Mouse (Mus musculus) heart, embryonic 16.5 days (tissue): ENCODE data around the gene Enpp7. TPM values are rescaled to one million over a fixed set of nuclear protein-coding genes. Genes with fewer than 3 reads are reported as not detected.

Experiments used
- ATAC-seq: fragments of 200-750 bp; cut with Nextera tagmentation; replicated peaks from 2 replicates; pipeline ENCODE4 v1.8.0; 2017; ENCODE audit warnings: moderate number of reproducible peaks; ENCODE audit not compliant: insufficient read depth, low FRiP score; ENCODE audit errors: extremely low read depth
- H3K27ac ChIP-seq: fragments of 300-500 bp; sonication (generic); 2 replicates; pipeline ENCODE4 v1.5.1; 2014; ENCODE audit warnings: mild to moderate bottlenecking, low read length, control low read depth, moderate library complexity
- H3K27me3 ChIP-seq: fragments of 300-500 bp; sonication (generic); 2 replicates; pipeline ENCODE4 v1.6.1; 2014; ENCODE audit warnings: low read length, mixed read lengths; ENCODE audit not compliant: control insufficient read depth, insufficient read depth
- H3K36me3 ChIP-seq: fragments of 300-500 bp; sonication (generic); 2 replicates; pipeline ENCODE4 v1.6.1; 2014; ENCODE audit not compliant: control insufficient read depth, insufficient read depth
- H3K4me1 ChIP-seq: fragments of 300-500 bp; sonication (generic); 2 replicates; pipeline ENCODE4 v1.6.1; 2014; ENCODE audit warnings: low read length, mixed read lengths; ENCODE audit not compliant: control insufficient read depth, insufficient read depth
- H3K4me2 ChIP-seq: fragments of 300-500 bp; sonication (generic); 2 replicates; pipeline ENCODE4 v1.6.1; 2014; ENCODE audit warnings: low read depth, mild to moderate bottlenecking, control low read depth, low read length
- H3K4me3 ChIP-seq: fragments of 300-500 bp; sonication (generic); 2 replicates; pipeline ENCODE4 v1.5.1; 2014; ENCODE audit warnings: mild to moderate bottlenecking, control low read depth, low read length
- H3K9ac ChIP-seq: fragments of 300-500 bp; sonication (generic); 2 replicates; pipeline ENCODE4 v1.6.1; 2014; ENCODE audit warnings: low read length, control low read depth
- H3K9me3 ChIP-seq: fragments of 300-500 bp; sonication (generic); replicated peaks from 2 replicates; pipeline ENCODE4 v1.6.1; 2016; ENCODE audit warnings: low read length; ENCODE audit not compliant: control insufficient read depth
- WGBS: fragments of 180-500 bp; shearing (Covaris S2); extraction: QIAGEN DNeasy Blood & Tissue Kit; methylation state at CpG from one replicate; pipeline ENCODE4 v1.1.7; 2014; 5-methylcytosine and 5-hydroxymethylcytosine counted together
- polyA plus RNA-seq: library from polyadenylated mRNA; unstranded; fragments of >200 nt; fragmentation: Nextera tagmentation; extraction: Ambion mirVana; gene quantifications from 2 replicates; pipeline ENCODE4 v1.2.1, GENCODE M21; 2015

The Enpp7 gene
- polyA plus RNA-seq, 1 experiment from 2014 or later: 0.12 TPM

GRCm38 (mm10) chr11:118963926-118964325 lies 24.1 kb upstream of the Enpp7 start:
- Histone ChIP-seq H3K9ac (no peak overlapping the region), H3K27me3 (peaks cover 23% of the 10 kb centered on the region), H3K27ac (no peak overlapping the region), H3K4me3 (no peak overlapping the region), H3K4me1 (no peaks in the 10 kb centered on the region), H3K36me3 (no peaks in the 10 kb centered on the region), H3K9me3 (no peaks in the 10 kb centered on the region), H3K4me2 (no peak overlapping the region)
- 82% methylated on average over 5 of the region's 5 CpGs for WGBS
- no peak for ATAC-seq

GRCm38 (mm10) chr11:118965078-118965477 lies 22.9 kb upstream of the Enpp7 start:
- no peak for ATAC-seq
- no peaks in the 10 kb centered on the region for H3K4me1 ChIP-seq

GRCm38 (mm10) chr11:118971470-118972034 lies 16.4 kb upstream of the Enpp7 start:
- H3K27ac ChIP-seq: no peak overlapping the region
- H3K27me3 ChIP-seq: peaks cover 33% of the 10 kb centered on the region
- no peaks in the 10 kb centered on the region for H3K9me3 ChIP-seq
- no peak overlapping the region for H3K4me3 ChIP-seq
- no peak for ATAC-seq
- 33% methylated on average over 20 of the region's 20 CpGs for WGBS
- H3K9ac ChIP-seq: no peak overlapping the region
- H3K36me3 ChIP-seq: no peaks in the 10 kb centered on the region
- H3K4me1 ChIP-seq: no peaks in the 10 kb centered on the region; the same call in 1 of the 2 replicates
- no peak overlapping the region for H3K4me2 ChIP-seq

More at GRCm38 (mm10) chr11:118965078-118965477, 22.9 kb upstream of the Enpp7 start:
- Histone ChIP-seq H3K27me3 (peaks cover 28% of the 10 kb centered on the region), H3K4me3 (no peak overlapping the region), H3K27ac (no peak overlapping the region), H3K4me2 (no peak overlapping the region), H3K36me3 (no peaks in the 10 kb centered on the region), H3K9ac (no peak overlapping the region), H3K9me3 (no peaks in the 10 kb centered on the region)
- 60% methylated on average over 7 of the region's 7 CpGs for WGBS

GRCm38 (mm10) chr11:118972431-118973377 lies 15.3 kb upstream of the Enpp7 start:
- Histone ChIP-seq H3K9me3 (no peaks in the 10 kb centered on the region), H3K27ac (no peak overlapping the region), H3K27me3 (peaks cover 36% of the 10 kb centered on the region), H3K4me2 (no peak overlapping the region), H3K4me3 (no peak overlapping the region), H3K4me1 (no peaks in the 10 kb centered on the region; the same call in 1 of the 2 replicates), H3K9ac (no peak overlapping the region), H3K36me3 (no peaks in the 10 kb centered on the region)
- ATAC-seq: no peak
- 39% methylated on average over 18 of the region's 18 CpGs for WGBS

- Histone ChIP-seq H3K9me3 (no peaks in the 10 kb centered on the region), H3K9ac (no peak overlapping the region), H3K27me3 (peaks cover 45% of the 10 kb centered on the region), H3K4me3 (no peak overlapping the region), H3K36me3 (no peaks in the 10 kb centered on the region), H3K4me1 (no peaks in the 10 kb centered on the region; the same call in 1 of the 2 replicates), H3K4me2 (no peak overlapping the region), H3K27ac (no peak overlapping the region)
- no peak for ATAC-seq
- 81% methylated on average over 7 of the region's 7 CpGs for WGBS
Measured at GRCm38 (mm10) chr11:118974340-118974739, 13.6 kb upstream of the Enpp7 start.

GRCm38 (mm10) chr11:118975427-118975826 lies 12.6 kb upstream of the Enpp7 start:
- Histone ChIP-seq H3K9ac (no peak overlapping the region), H3K4me2 (peak overlapping the region; percentile 36; the same call in 1 of the 2 replicates), H3K4me3 (no peak overlapping the region), H3K36me3 (no peaks in the 10 kb centered on the region), H3K27ac (no peak overlapping the region), H3K9me3 (no peaks in the 10 kb centered on the region), H3K27me3 (peaks cover 42% of the 10 kb centered on the region), H3K4me1 (no peaks in the 10 kb centered on the region; the same call in 1 of the 2 replicates)
- no peak for ATAC-seq
- 3% methylated on average over 10 of the region's 10 CpGs for WGBS

- no peak overlapping the region for H3K9ac ChIP-seq
- no peaks in the 10 kb centered on the region; the same call in 1 of the 2 replicates for H3K4me1 ChIP-seq
- peak overlapping the region; percentile 36; the same call in 1 of the 2 replicates for H3K4me2 ChIP-seq
- H3K9me3 ChIP-seq: no peaks in the 10 kb centered on the region
- no peak for ATAC-seq
- 16% methylated on average over 12 of the region's 12 CpGs for WGBS
- H3K4me3 ChIP-seq: no peak overlapping the region
- no peaks in the 10 kb centered on the region for H3K36me3 ChIP-seq
- H3K27me3 ChIP-seq: peaks cover 40% of the 10 kb centered on the region
- no peak overlapping the region for H3K27ac ChIP-seq
Measured at GRCm38 (mm10) chr11:118975917-118976316, 12.1 kb upstream of the Enpp7 start.

GRCm38 (mm10) chr11:118980388-118980787 lies 7.6 kb upstream of the Enpp7 start:
- H3K36me3 ChIP-seq: no peaks in the 10 kb centered on the region
- 77% methylated on average over 2 of the region's 2 CpGs for WGBS
- no peaks in the 10 kb centered on the region; the same call in 1 of the 2 replicates for H3K4me1 ChIP-seq

More at GRCm38 (mm10) chr11:118980388-118980787, 7.6 kb upstream of the Enpp7 start:
- H3K4me3 ChIP-seq: no peak overlapping the region
- H3K27ac ChIP-seq: no peak overlapping the region
- no peak overlapping the region for H3K4me2 ChIP-seq
- no peaks in the 10 kb centered on the region for H3K9me3 ChIP-seq
- H3K9ac ChIP-seq: no peak overlapping the region
- ATAC-seq: no peak
- peaks cover 15% of the 10 kb centered on the region for H3K27me3 ChIP-seq
